8 mouse cellular contexts compared by ENCODE assay signal in the genomic region with DNA sequence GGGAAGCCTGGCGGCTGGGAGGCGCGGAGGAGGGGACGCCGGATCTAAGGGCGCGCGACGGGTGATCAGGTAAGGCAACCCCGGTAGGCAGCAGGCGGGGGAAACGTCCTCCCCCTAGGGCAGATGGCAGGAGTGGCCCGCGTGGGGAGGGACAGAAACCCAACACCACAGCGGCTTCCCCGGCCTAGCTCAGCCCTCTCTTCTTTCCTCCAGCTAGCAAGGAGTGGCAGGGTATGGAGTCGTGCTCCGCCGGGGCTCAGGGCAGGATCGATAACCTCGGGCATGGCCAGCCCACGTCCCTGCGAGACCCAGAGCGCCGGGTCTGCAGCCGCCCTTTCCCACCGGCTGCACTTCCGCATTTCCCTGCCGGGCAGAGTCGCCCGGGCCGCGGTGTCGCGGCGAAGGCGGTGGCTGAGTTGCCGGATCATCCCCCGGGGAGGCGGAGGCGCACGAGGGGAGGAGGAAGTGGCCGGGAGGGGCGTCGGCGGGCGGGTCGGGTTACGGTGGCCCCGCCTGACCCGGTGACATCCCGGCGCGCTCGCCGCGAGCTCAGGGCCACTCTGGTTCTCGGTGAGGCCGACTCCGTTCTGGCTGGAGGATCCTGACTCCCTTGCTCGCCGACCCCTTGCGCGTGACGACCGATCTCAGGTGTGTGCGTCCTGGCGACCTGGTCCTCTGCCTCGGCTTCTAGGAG. TPM values are rescaled to one million over a fixed set of nuclear protein-coding genes. Genes with fewer than 3 reads are reported as not detected.
A peak's percentile ranks its signal among the peaks of the same experiment; 100 is the strongest.
DNase-seq lines count a peak whose midpoint lies in the region; ATAC-seq lines count a peak whose summit lies in the region.

No protein-coding gene starts in this region.

- WGBS in hindbrain, embryonic 15.5 days = under 1% methylated on average over 68 of the region's 69 CpGs

- H3K4me3 ChIP-seq in hindbrain, embryonic 15.5 days = peak overlapping the region; percentile 61

- peaks cover 16% of the 10 kb centered on the region for H3K4me1 ChIP-seq in hindbrain, embryonic 15.5 days (replicated peaks)

- peak overlapping the region; percentile 27 for H3K27ac ChIP-seq in hindbrain, embryonic 15.5 days (replicated peaks)

- H3K9me3 ChIP-seq in hindbrain, embryonic 15.5 days = no peaks in the 10 kb centered on the region

- peak overlapping the region; percentile 98 for H3K4me2 ChIP-seq in hindbrain, embryonic 15.5 days

- DNase-seq in R1 (ENCODE audit: low read depth, low spot score) = peak; percentile 83
- peak; percentile 89 to 91 for DNase-seq in cerebellum, postnatal 25 days
- peak; percentile 57 to 68 for DNase-seq in frontal cortex, postnatal 36 days (ENCODE audit: low spot score in 2 of 2)
- DNase-seq in layer of hippocampus, postnatal 36 days = peak; percentile 72 to 76
- peak; percentile 93 for DNase-seq in lung, postnatal 25 days (ENCODE audit: low spot score)
- peak; percentile 76 for DNase-seq in retina, embryonic 14.5 days (ENCODE audit: low spot score)
- DNase-seq in thymus, postnatal 36 days = peak; percentile 87 to 88

- peak; percentile 85 for ATAC-seq in hindbrain, embryonic 15.5 days (ENCODE audit: low FRiP score, low read depth)

- H3K27me3 ChIP-seq in hindbrain, embryonic 15.5 days = 0 out of 2 replicates have a peak, but pooled peaks cover 6% of the 10 kb centered on the region

- peak overlapping the region; percentile 61 for H3K9ac ChIP-seq in hindbrain, embryonic 15.5 days

- no peaks in the 10 kb centered on the region for H3K36me3 ChIP-seq in hindbrain, embryonic 15.5 days

RNA-seq across cellular contexts. Expression of gene Gpd2, which starts 0.6 kb away (rescaled TPM):
- polyA plus RNA-seq in hindbrain, embryonic 15.5 days (2015; fragmentation: Nextera tagmentation; extraction: Ambion mirVana) = 25.7 and 28.0 TPM in 2 replicates
- total RNA-seq in layer of hippocampus, postnatal 36 days (2021) = 100 to 1,000 TPM; 129 to 140 TPM

Comparison
In these comparisons a context has a peak if more than half of its experiments do, and no peak if none do; other contexts are left out.
1. Peak in every context shown above with its lines: DNase-seq, ATAC-seq, H3K4me3 ChIP-seq and H3K27ac ChIP-seq.